Mouse (Mus musculus): ENCODE results near the gene Naa10. TPM values are rescaled to one million over a fixed set of nuclear protein-coding genes. Genes with fewer than 3 reads are reported as not detected.

Gene Naa10
- 100 to 1,000 TPM; 224 to 246 TPM for polyA plus RNA-seq (2017; shearing (Covaris generic))

DNA sequence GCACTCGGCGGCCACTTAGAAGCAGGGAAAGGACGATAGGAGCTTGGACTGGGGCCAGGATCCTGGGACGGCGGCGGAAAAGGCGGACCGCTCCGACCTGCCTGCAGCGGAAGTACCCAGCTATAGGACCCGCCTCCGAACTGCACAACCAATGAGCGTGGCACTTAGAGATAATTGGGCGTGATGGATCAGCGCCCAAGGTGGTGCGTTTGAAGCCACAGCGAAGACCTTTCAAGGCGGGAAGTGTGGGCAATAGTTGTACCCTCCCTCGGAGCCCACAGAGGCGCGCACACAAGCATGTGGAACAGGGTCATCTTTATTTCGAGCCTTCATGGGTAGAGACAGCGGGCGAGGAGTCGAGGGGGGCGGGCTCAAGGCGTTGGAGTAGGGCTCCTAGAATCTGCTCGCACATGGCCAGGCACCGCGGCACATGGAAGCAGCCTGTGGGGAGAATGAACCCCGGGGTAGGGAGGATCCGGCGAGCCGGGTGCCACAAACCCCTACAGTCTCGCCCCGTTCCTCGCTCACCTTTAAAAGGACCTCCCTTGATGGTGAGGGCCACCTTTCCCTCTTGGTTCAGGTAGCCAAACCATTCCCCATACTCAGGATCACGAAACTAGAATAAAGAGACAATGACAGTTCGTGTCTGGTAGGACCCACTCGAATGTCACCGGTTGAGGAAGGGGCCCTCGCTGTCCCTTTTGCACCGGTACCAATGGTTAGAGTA, at the start of gene Naa10, which contains the start of gene Arhgap4:
Naa10 (minus strand) TSS at position 122 of the 727 bp plus-strand sequence.
Arhgap4 (minus strand) TSS at position 48 of the 727 bp plus-strand sequence.

DNA sequence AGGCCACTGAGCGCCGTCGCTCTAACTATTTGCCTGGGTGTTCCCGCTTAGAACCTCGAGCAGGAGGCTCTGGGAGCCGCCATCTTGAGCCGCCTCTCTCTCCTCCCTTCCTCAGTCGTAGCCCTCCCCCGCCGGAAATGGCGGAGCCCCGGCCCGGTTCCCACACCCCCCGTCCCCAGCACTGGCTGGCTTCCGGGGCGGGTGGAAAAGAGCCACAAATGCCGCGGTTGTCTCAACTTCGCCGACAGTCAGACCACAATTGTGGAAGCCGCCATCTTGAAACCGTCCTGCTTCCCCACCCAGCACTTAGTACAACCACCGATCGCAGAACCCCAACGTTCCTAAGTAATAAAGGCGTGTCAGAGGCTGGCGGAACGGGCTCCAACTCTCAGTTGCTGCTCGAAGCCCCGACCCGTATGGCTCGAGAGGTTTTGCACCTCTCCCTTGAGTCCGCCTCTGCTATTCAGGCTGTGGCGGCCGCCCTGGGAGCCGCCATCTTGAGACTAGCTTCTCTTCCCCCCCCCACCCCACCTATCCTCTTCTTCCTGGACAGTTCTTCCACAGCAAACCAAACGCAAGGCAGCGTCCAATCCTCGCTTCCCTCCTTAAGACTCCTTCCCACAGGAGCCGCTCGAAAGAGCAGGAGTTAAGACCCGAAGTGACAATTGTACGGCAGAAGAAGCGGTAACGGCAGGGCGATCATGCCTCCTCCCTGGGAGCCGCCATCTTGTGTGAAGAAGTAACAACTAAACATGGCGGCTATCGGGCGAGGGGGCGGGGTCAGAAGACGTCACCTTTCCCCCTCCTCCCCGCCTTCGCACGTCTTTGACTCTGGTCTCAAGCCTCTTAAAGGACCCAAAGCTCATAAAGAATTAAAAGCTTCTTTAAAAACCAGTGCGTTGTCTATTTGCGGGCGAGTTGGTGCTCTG, 44.8 kb upstream of the Naa10 start, which contains the start of gene Hcfc1:
Hcfc1 (minus strand) TSS at position 110 of the 929 bp plus-strand sequence.

DNA sequence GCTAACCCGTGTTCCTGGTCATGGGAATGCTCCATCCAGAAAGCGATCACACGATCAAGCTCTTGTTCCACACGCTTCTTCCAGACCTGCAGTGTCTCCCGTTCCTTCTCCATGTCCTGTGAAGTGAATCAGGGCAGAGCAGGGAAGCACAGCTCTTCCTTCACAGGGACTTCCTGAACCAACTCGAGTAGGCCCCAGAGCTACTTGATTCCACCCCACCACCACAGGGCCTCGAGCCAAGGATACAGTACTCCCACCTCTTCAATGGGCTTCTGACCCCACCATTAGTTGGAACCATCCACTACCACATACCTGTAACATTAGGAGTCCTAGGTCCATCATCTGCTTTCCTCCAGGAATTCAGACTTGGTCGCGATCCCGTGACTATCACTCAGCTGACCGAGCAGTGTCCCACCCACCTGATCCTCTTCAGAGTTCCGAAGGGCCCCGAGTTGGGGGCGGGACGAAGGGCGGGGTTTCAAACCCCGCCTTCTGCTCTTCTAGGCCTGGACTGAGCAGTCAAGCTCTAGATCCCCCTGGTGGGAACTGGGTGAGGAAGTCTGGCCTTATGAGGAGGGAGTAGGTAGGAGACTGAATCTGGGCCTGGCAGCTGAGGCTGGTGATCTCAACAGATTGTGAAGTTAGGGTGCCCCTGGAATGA, 8.8 kb upstream of the Naa10 start, which contains the start of gene Renbp:
Renbp (minus strand) TSS at position 449 of the 661 bp plus-strand sequence.

DNA sequence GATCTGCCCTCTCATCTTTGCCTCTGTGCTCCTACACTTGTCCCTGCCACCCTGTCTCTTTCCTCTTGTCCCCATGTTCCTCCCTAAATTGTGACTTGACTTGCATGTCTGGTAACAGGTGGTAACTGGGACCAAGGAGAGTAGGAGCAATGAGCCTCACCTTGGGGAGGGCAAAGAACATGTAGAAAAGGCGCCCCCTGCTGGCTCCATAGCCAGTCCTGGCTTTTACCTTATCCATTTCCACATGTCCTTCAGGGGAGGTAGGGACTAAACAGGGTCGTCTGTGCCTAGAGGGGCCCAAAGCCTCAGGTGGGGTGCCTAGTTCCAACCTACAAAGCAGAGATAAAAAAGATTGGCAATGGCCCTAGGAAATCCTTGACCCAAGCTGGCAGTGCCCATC, 26.0 kb downstream of the Naa10 start, which contains the start of gene L1cam:
L1cam (minus strand) TSS at position 387 of the 400 bp plus-strand sequence.

DNA sequence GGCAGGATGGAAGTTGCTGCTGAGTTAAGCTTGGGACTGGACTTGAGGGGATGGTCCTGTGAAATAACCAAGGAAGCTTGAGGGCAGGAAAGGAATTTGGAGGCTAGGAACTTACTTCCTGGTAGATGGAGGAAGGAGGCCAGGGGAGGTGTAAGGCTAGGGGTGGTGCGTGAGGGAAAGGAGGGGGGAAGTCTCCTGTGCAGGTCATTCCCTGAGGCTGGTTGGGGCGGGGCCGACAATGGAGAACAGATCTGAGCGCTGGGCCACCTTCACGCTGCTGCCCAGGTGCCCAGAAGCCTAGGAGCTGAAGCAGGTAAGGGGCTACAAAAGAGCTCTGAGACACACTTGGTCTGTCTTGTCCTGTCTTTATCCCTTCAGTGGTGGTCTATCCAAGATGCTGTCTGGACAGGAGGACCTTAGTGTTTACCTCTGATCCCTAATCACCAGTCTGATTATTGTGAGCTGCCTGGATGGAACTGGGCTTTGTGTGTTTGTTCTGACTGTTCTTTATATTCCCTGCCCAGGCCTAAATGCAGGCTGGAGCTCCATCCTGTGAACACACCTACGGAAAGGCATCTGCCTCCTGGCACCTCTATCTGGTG, 30.1 kb downstream of the Naa10 start, which contains the start of gene Avpr2:
Avpr2 (plus strand) TSS at position 552 of the 602 bp plus-strand sequence.

Other genes with a start within 250 kb of the Naa10 start
- gene Slc6a8, start 248.8 kb downstream of the Naa10 start, polyA plus RNA-seq (2017; shearing (Covaris generic)) = 1 to 10 TPM in 1 of 2 experiments, under 1 TPM in 1; 0.48 to 1.5 TPM
- 100 to 1,000 TPM; 279 to 280 TPM for gene Bcap31, start 205.8 kb downstream of the Naa10 start, polyA plus RNA-seq (2017; shearing (Covaris generic))
- gene Abcd1, start 205.3 kb downstream of the Naa10 start, polyA plus RNA-seq (2017; shearing (Covaris generic)) = 10 to 100 TPM; 34.9 to 39.6 TPM
- gene Plxnb3, start 164.9 kb downstream of the Naa10 start, polyA plus RNA-seq (2017; shearing (Covaris generic)) = under 1 TPM in 1 of 2 experiments, not detected in 1; 0.31 TPM
- 1 to 10 TPM in 1 of 2 experiments, under 1 TPM in 1; 0.70 to 7.0 TPM for gene Srpk3, start 147.5 kb downstream of the Naa10 start, polyA plus RNA-seq (2017; shearing (Covaris generic))
- gene Idh3g, start 135.0 kb downstream of the Naa10 start, polyA plus RNA-seq (2017; shearing (Covaris generic)) = 100 to 1,000 TPM; 199 to 212 TPM
- gene Ssr4, start 134.9 kb downstream of the Naa10 start, polyA plus RNA-seq (2017; shearing (Covaris generic)) = 100 to 1,000 TPM; 210 to 216 TPM
- under 1 TPM; 0.29 to 0.72 TPM for gene Pdzd4, start 97.0 kb downstream of the Naa10 start, polyA plus RNA-seq (2017; shearing (Covaris generic))
- gene Avpr2, start 29.8 kb downstream of the Naa10 start, polyA plus RNA-seq (2017; shearing (Covaris generic)) = 1 to 10 TPM; 3.4 to 6.1 TPM
- 10 to 100 TPM; 27.7 to 41.1 TPM for gene L1cam, start 25.8 kb downstream of the Naa10 start, polyA plus RNA-seq (2017; shearing (Covaris generic))
- gene Arhgap4, start 74 bp downstream of the Naa10 start, polyA plus RNA-seq (2017; shearing (Covaris generic)) = 100 to 1,000 TPM; 247 to 301 TPM
- gene Renbp, start 8.9 kb upstream of the Naa10 start, polyA plus RNA-seq (2017; shearing (Covaris generic)) = 1 to 10 TPM; 3.7 to 9.4 TPM
- gene Hcfc1, start 44.4 kb upstream of the Naa10 start, polyA plus RNA-seq (2017; shearing (Covaris generic)) = 10 to 100 TPM; 40.3 to 55.0 TPM
- gene Irak1, start 102.0 kb upstream of the Naa10 start, polyA plus RNA-seq (2017; shearing (Covaris generic)) = 100 to 1,000 TPM; 182 to 192 TPM
- not detected for gene Opn1mw, start 205.5 kb upstream of the Naa10 start, polyA plus RNA-seq (2017; shearing (Covaris generic))
- 10 to 100 TPM; 46.8 to 53.9 TPM for gene Mecp2, start 213.4 kb upstream of the Naa10 start, polyA plus RNA-seq (2017; shearing (Covaris generic))
- gene Tex28, start 245.9 kb upstream of the Naa10 start, polyA plus RNA-seq (2017; shearing (Covaris generic)) = not detected